Mouse (Mus musculus): ENCODE results near the gene Tor1aip2. TPM values are rescaled to one million over a fixed set of nuclear protein-coding genes. Genes with fewer than 3 reads are reported as not detected.

Tor1aip2 gene
- polyA plus RNA-seq, 1 experiment, result 1.4 TPM

- Histone ChIP-seq H3K36me3 (ENCODE audit: control insufficient read depth) (peaks cover 76% of the 10 kb centered on the region), H3K4me1 (ENCODE audit: control insufficient read depth) (no peaks in the 10 kb centered on the region), H3K4me3 (replicated peaks) (no peak overlapping the region), H3K27me3 (ENCODE audit: control insufficient read depth) (no peaks in the 10 kb centered on the region), H3K9me3 (ENCODE audit: control insufficient read depth, low read length) (no peaks in the 10 kb centered on the region)
- TF ChIP-seq GATA1 (IDR thresholded peaks at IDR 0.05; ENCODE audit: low read length) (no peak), TAL1 (IDR thresholded peaks at IDR 0.05; ENCODE audit: low read length) (no peak)
Observed at GRCm38 (mm10) chr1:156009003-156009402, 26.2 kb upstream of the Tor1aip2 start.

DNA sequence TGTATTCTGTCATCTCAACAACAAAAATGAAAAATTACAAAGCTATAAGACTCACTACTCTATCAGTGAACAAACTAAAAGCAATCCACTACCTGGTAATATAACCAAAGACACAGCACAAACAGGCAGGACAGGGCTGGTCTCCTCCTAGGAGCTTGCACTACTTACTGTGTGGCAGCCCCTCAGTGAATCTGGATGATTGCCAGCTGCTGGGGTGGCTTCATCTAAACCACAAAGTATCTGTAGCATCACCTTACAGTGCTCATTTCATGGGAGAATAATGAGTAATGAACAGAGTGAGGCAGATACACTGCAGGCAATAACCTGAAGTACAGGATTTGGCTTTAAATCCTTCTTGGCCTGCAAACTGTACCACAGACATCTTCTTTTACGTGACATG lies 15.4 kb upstream of the Tor1aip2 start:
- H3K4me3 ChIP-seq (replicated peaks), result no peak overlapping the region
- H3K4me1 ChIP-seq (ENCODE audit: control insufficient read depth), result no peaks in the 10 kb centered on the region
- TF ChIP-seq GATA1 (IDR thresholded peaks at IDR 0.05; ENCODE audit: low read length) (no peak), TAL1 (IDR thresholded peaks at IDR 0.05; ENCODE audit: low read length) (no peak)
- no peaks in the 10 kb centered on the region for H3K27me3 ChIP-seq (ENCODE audit: control insufficient read depth)
- no peaks in the 10 kb centered on the region for H3K9me3 ChIP-seq (ENCODE audit: control insufficient read depth, low read length)
- H3K36me3 ChIP-seq (ENCODE audit: control insufficient read depth), result peaks cover 83% of the 10 kb centered on the region

- Histone ChIP-seq H3K4me1 (ENCODE audit: control insufficient read depth) (no peaks in the 10 kb centered on the region), H3K27me3 (ENCODE audit: control insufficient read depth) (no peaks in the 10 kb centered on the region), H3K9me3 (ENCODE audit: control insufficient read depth, low read length) (no peaks in the 10 kb centered on the region), H3K36me3 (ENCODE audit: control insufficient read depth) (peaks cover 82% of the 10 kb centered on the region), H3K4me3 (replicated peaks) (no peak overlapping the region)
- no peak for TF ChIP-seq TAL1 (IDR thresholded peaks at IDR 0.05; ENCODE audit: low read length)
- no peak for TF ChIP-seq GATA1 (IDR thresholded peaks at IDR 0.05; ENCODE audit: low read length)
Observed at GRCm38 (mm10) chr1:156020402-156020801, 14.8 kb upstream of the Tor1aip2 start.

- no peak for TF ChIP-seq GATA1 (IDR thresholded peaks at IDR 0.05; ENCODE audit: low read length)
- TF ChIP-seq TAL1 (IDR thresholded peaks at IDR 0.05; ENCODE audit: low read length), result no peak
Observed at GRCm38 (mm10) chr1:156024831-156025503, 10.2 kb upstream of the Tor1aip2 start.

DNA sequence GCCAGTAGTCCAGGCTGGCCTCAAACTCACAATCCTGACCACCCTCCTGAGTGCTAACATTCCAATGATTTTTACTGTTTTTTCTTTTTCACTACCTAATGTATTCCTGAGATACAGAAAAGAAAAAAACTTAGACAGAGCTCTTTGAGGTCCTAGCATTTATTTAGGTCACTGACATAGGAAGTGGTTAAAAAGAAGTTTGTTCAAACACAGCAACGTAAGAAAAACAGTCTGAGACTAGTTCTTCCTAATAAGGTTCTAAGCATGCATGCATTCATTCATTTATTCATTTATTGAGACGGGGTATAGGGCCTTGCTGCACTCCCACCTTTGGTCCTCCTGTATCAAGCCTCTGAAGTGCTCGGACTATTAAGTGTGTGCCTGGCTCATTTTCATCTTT lies 7.4 kb upstream of the Tor1aip2 start:
- Histone ChIP-seq H3K4me1 (ENCODE audit: control insufficient read depth) (no peaks in the 10 kb centered on the region), H3K9me3 (ENCODE audit: control insufficient read depth, low read length) (no peaks in the 10 kb centered on the region), H3K27me3 (ENCODE audit: control insufficient read depth) (no peaks in the 10 kb centered on the region), H3K4me3 (replicated peaks) (no peak overlapping the region), H3K36me3 (ENCODE audit: control insufficient read depth) (peaks cover 88% of the 10 kb centered on the region)
- TF ChIP-seq TAL1 (IDR thresholded peaks at IDR 0.05; ENCODE audit: low read length) (no peak), GATA1 (IDR thresholded peaks at IDR 0.05; ENCODE audit: low read length) (no peak)

More at GRCm38 (mm10) chr1:156024831-156025503, 10.2 kb upstream of the Tor1aip2 start:
- H3K36me3 ChIP-seq (ENCODE audit: control insufficient read depth), result peaks cover 86% of the 10 kb centered on the region
- H3K4me1 ChIP-seq (ENCODE audit: control insufficient read depth), result no peaks in the 10 kb centered on the region
- H3K27me3 ChIP-seq (ENCODE audit: control insufficient read depth), result no peaks in the 10 kb centered on the region
- H3K9me3 ChIP-seq (ENCODE audit: control insufficient read depth, low read length), result no peaks in the 10 kb centered on the region
- H3K4me3 ChIP-seq (replicated peaks), result no peak overlapping the region

GRCm38 (mm10) chr1:156028340-156028975 lies 6.7 kb upstream of the Tor1aip2 start:
- Histone ChIP-seq H3K36me3 (ENCODE audit: control insufficient read depth) (peaks cover 91% of the 10 kb centered on the region), H3K27me3 (ENCODE audit: control insufficient read depth) (no peaks in the 10 kb centered on the region), H3K4me3 (replicated peaks) (no peak overlapping the region), H3K4me1 (ENCODE audit: control insufficient read depth) (peaks cover 2% of the 10 kb centered on the region), H3K9me3 (ENCODE audit: control insufficient read depth, low read length) (no peaks in the 10 kb centered on the region)
- TF ChIP-seq GATA1 (IDR thresholded peaks at IDR 0.05; ENCODE audit: low read length) (no peak), TAL1 (IDR thresholded peaks at IDR 0.05; ENCODE audit: low read length) (no peak)

- Histone ChIP-seq H3K4me3 (replicated peaks) (peak overlapping the region; percentile 24), H3K4me1 (ENCODE audit: control insufficient read depth) (peaks cover 26% of the 10 kb centered on the region), H3K9me3 (ENCODE audit: control insufficient read depth, low read length) (no peaks in the 10 kb centered on the region), H3K36me3 (ENCODE audit: control insufficient read depth) (peaks cover 56% of the 10 kb centered on the region), H3K27me3 (ENCODE audit: control insufficient read depth) (no peaks in the 10 kb centered on the region)
- no peak for TF ChIP-seq GATA1 (IDR thresholded peaks at IDR 0.05; ENCODE audit: low read length)
- TF ChIP-seq TAL1 (IDR thresholded peaks at IDR 0.05; ENCODE audit: low read length), result no peak
Observed at GRCm38 (mm10) chr1:156033921-156034320, 1.3 kb upstream of the Tor1aip2 start.

DNA sequence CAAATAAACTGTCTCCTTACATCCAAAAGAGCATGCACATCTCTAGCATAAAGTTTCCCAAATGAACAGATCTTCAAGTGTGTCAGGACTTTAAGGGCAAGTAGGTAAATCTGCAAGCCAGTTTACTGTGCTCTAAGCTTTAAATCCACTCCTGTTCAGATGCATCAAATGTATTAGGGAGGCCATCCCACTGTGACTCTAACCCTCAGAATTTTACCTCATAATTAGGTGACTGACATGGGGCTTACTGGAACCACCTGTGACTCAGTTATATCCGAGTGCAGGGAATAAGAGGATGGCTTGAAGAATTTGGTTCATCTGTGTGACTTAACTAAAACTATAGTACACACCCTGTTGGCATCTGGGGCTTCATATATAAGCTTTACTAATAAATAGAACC lies 542 bp upstream of the Tor1aip2 start:
- Histone ChIP-seq H3K36me3 (ENCODE audit: control insufficient read depth) (peaks cover 54% of the 10 kb centered on the region), H3K4me1 (ENCODE audit: control insufficient read depth) (peaks cover 34% of the 10 kb centered on the region), H3K4me3 (replicated peaks) (peak overlapping the region; percentile 100), H3K9me3 (ENCODE audit: control insufficient read depth, low read length) (no peaks in the 10 kb centered on the region), H3K27me3 (ENCODE audit: control insufficient read depth) (no peaks in the 10 kb centered on the region)
- no peak for TF ChIP-seq GATA1 (IDR thresholded peaks at IDR 0.05; ENCODE audit: low read length)
- TF ChIP-seq TAL1 (IDR thresholded peaks at IDR 0.05; ENCODE audit: low read length), result no peak

DNA sequence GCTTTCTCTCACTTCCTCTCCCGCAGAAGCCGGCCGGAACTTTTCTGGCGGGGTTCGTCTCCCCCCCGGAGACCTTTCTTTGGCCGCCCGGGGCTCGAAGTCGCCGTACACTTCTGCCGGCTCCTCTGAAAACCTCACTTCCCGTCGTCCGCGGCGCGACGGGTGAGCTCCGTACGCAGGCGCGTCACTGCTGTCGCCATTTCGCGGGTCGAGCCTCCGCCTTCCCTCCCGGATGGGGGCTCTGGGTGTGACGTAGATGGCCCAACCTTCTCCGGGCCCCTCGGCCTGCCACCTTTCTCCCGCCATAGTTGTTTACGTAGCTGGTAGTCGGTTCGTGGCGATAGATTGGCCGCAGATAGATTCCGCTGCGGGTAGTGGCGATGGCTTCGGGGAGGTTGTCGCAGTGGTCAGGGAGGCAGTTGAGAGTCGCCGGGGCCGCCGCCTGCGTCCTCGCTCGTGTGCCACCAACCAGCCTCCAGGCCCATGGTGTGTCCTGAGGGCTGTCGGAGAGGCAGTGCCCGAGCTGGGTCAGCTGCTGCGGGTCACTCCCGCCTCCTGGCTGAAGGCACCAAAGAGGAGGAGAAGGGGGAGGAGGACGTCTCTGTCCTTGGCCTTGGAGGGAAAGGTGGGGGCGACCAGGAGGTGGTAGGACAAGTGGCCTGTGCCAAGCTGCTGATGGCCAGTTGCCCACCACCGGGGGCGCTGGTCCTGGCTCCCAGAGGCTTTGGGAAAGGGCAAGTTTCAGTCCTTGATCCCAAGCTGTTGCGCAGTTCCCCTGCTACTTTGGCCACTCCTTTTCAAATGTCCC lies 931 bp downstream of the Tor1aip2 start, which contains the start of gene Tor1aip1:
Gene Tor1aip1 (minus strand): TSS at position 551 of the 808 bp plus-strand sequence.
- H3K4me1 ChIP-seq (ENCODE audit: control insufficient read depth), result peaks cover 45% of the 10 kb centered on the region
- H3K36me3 ChIP-seq (ENCODE audit: control insufficient read depth), result peaks cover 43% of the 10 kb centered on the region
- H3K27me3 ChIP-seq (ENCODE audit: control insufficient read depth), result no peaks in the 10 kb centered on the region
- peak within 1 kb of the TSS; percentile 100 for H3K4me3 ChIP-seq (replicated peaks)
- TF ChIP-seq GATA1 (IDR thresholded peaks at IDR 0.05; ENCODE audit: low read length) (no peak), TAL1 (IDR thresholded peaks at IDR 0.05; ENCODE audit: low read length) (no peak)
- no peaks in the 10 kb centered on the region for H3K9me3 ChIP-seq (ENCODE audit: control insufficient read depth, low read length)
